In genomic region chr7:131555301-131556081, GRCm38 (mm10) we compare ENCODE assay signal across 8 mouse cellular contexts. TPM values are rescaled to one million over a fixed set of nuclear protein-coding genes. Genes with fewer than 3 reads are reported as not detected.
A peak's percentile ranks its signal among the peaks of the same experiment; 100 is the strongest.
DNase-seq lines count a peak whose midpoint lies in the region; ATAC-seq lines count a peak whose summit lies in the region.

No protein-coding gene starts in this region.

- no peak for ATAC-seq in cerebellum, adult (ENCODE audit: insufficient number of reproducible peaks, low FRiP score, low TSS enrichment)
- ATAC-seq in hindbrain, embryonic 16.5 days, result no peak
- no peak for ATAC-seq in frontal cortex, adult (ENCODE audit: low TSS enrichment)

- peaks cover 9% of the 10 kb centered on the region for H3K4me1 ChIP-seq in hindbrain, embryonic 16.5 days (ENCODE audit: control insufficient read depth, insufficient read depth, low read depth, low read length)
- H3K4me1 ChIP-seq in midbrain, embryonic 10.5 days, result peaks cover 49% of the 10 kb centered on the region

- H3K4me3 ChIP-seq in hindbrain, embryonic 16.5 days (ENCODE audit: low read length), result peak overlapping the region; percentile 19
- peak overlapping the region; percentile 32 for H3K4me3 ChIP-seq in midbrain, embryonic 10.5 days

- peak; percentile 32 to 47 for DNase-seq in cerebellum, postnatal 14 days
- DNase-seq in thymus, postnatal 4 days, result peak; percentile 65
- no peak for DNase-seq in thymus, adult 18-20 months
- DNase-seq in midbrain, embryonic 10.5 days (ENCODE audit: low spot score), result peak; percentile 66
- no peak for DNase-seq in spleen, postnatal 14 days (ENCODE audit: low spot score in 2 of 2)

- H3K9me3 ChIP-seq in hindbrain, embryonic 16.5 days (ENCODE audit: control insufficient read depth, low read length), result no peaks in the 10 kb centered on the region; the same call in 1 of the 2 replicates
- no peaks in the 10 kb centered on the region for H3K9me3 ChIP-seq in midbrain, embryonic 10.5 days (replicated peaks)

- under 1% methylated on average over 55 of the region's 68 CpGs for WGBS in hindbrain, embryonic 16.5 days
- WGBS in midbrain, embryonic 10.5 days, result under 1% methylated on average over 68 of the region's 68 CpGs

- H3K9ac ChIP-seq in hindbrain, embryonic 16.5 days (ENCODE audit: low read depth, low read length), result no peak overlapping the region

- H3K27me3 ChIP-seq in hindbrain, embryonic 16.5 days (replicated peaks; ENCODE audit: control insufficient read depth, insufficient read depth, low read length), result peaks cover 67% of the 10 kb centered on the region
- H3K27me3 ChIP-seq in midbrain, embryonic 10.5 days (ENCODE audit: low read depth, poor library complexity, severe bottlenecking), result peaks cover 93% of the 10 kb centered on the region

- no peaks in the 10 kb centered on the region for H3K36me3 ChIP-seq in hindbrain, embryonic 16.5 days (ENCODE audit: control insufficient read depth, insufficient read depth, low read length)
- no peaks in the 10 kb centered on the region for H3K36me3 ChIP-seq in midbrain, embryonic 10.5 days

- H3K4me2 ChIP-seq in hindbrain, embryonic 16.5 days (ENCODE audit: low read length), result peak overlapping the region; percentile 38

- H3K27ac ChIP-seq in hindbrain, embryonic 16.5 days (ENCODE audit: low read depth, low read length), result no peak overlapping the region
- H3K27ac ChIP-seq in midbrain, embryonic 10.5 days (replicated peaks), result no peak overlapping the region

RNA-seq across cellular contexts. Expression of gene Bub3, which starts 4.5 kb away (rescaled TPM):
- 149 and 162 TPM in 2 replicates for polyA plus RNA-seq in hindbrain, embryonic 16.5 days (2015; fragmentation: Nextera tagmentation; extraction: Ambion mirVana)
- polyA plus RNA-seq in midbrain, embryonic 10.5 days (2016; fragmentation: Nextera tagmentation; extraction: Ambion mirVana), result 323 and 340 TPM in 2 replicates

RNA-seq across cellular contexts. Expression of gene Hmx2, which starts 6.9 kb away (rescaled TPM):
- polyA plus RNA-seq in hindbrain, embryonic 16.5 days (2015; fragmentation: Nextera tagmentation; extraction: Ambion mirVana), result 1.1 and 1.3 TPM in 2 replicates
- 0.07 TPM in 2 replicates for polyA plus RNA-seq in midbrain, embryonic 10.5 days (2016; fragmentation: Nextera tagmentation; extraction: Ambion mirVana)

RNA-seq across cellular contexts. Expression of gene Hmx3, which starts 12.8 kb away (rescaled TPM):
- 0.84 and 0.99 TPM in 2 replicates for polyA plus RNA-seq in hindbrain, embryonic 16.5 days (2015; fragmentation: Nextera tagmentation; extraction: Ambion mirVana)
- not detected in 2 replicates for polyA plus RNA-seq in midbrain, embryonic 10.5 days (2016; fragmentation: Nextera tagmentation; extraction: Ambion mirVana)

Comparison
In these comparisons a context has a peak if more than half of its experiments do, and no peak if none do; other contexts are left out.
1. DNase-seq: peak in cerebellum, postnatal 14 days (2 of 2), thymus, postnatal 4 days (single experiment) and midbrain, embryonic 10.5 days (single experiment); none in thymus, adult 18-20 months (0 of 2) and spleen, postnatal 14 days (0 of 2).